Mouse (Mus musculus) T-helper 17 cell (primary cell): Measurements from ENCODE around the gene Chrd.

ENCODE experiments used
- in situ Hi-C, 2 experiments: fragments of 300-600 bp; cut with MboI, MseI; formaldehyde crosslinking; loops; 1 replicate in 1 of 2; 2 replicates in 1 of 2; pipeline ENCODE4 v1.15.1; 2025; ENCODE audit warnings: high pct_unique_total_duplicates in 2 of 2

Chrd gene

DNA sequence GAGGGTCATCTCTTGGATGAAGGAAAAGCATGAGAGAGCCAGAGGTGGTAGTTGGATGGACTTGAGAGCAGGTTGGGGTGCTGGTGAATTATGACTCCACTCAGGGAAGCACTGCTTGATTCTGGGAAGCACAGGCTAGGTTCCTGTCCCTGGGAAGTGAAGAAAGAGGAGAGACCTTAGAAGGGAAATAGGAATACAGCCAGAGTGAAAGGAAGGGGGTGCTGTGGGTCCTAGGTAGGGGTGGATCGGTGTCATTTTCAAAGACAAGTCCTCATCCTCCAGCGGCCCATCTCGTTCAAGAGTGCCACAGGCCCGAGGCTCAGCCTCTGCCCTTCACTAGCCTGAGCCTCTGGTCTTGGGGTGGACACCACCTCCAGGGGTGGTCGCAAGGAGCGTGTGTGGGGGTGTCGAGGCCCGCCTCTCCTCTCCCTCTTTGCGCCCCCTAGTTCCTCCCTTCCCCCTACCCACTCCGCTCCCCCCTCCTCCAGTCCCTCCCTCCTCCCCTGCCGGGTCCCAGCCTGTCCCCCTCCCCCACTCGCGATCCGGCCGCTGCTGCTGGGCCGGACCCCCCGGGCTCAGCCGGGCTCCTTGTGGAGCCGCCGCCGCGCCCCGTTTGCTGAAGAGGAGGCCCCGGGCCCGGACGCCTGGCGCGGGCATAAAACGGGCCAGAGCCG, 539 bp upstream of the Chrd start:
- in situ Hi-C loops = no loop called here

DNA sequence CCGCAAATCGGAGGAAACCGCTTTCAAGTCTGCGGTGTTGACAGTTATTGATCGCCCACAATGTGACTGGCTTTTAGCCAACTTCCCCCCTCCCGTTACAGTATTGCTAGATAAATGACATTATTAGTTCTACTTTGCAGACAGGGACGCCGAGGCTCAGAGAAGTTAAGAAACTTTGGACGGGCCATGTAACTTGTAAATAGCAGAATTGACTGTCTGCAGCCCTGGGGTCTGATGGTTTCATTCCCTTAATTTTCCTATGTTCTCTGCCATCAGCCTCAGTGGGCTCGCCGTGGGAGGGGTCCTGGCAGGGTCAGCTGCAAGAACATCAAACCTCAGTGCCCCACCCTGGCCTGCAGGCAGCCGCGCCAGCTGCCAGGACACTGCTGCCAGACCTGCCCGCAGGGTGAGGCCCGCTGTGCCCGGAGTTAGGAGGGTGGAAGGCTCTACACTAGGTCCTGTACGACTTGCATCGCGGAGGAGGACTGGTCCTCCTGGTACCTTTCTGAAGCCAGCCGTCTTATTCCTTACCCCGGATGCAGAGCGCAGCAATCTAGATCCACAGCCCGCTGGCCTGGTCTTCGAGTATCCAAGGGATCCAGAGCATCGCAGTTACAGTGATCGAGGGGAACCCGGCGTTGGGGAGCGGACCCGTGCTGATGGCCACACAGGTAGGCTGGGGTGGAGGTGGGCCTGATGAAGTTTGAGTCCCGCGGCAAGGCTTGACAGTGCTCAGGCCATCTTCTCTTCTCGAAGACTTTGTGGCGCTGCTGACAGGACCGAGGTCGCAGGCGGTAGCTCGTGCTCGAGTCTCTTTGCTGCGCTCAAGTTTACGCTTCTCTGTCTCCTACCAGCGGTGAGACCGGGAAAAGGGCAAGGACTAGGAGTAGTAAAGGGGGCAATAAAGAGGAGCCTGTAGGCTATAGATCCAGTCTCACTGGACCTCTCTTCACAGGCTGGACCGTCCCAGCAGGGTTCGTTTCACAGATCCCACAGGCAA, 1.1 kb downstream of the Chrd start, which contains the start of gene Thpo:
Thpo (minus strand) TSS at position 781 of the 1,000 bp plus-strand sequence.
- in situ Hi-C loops = no loop called here

DNA sequence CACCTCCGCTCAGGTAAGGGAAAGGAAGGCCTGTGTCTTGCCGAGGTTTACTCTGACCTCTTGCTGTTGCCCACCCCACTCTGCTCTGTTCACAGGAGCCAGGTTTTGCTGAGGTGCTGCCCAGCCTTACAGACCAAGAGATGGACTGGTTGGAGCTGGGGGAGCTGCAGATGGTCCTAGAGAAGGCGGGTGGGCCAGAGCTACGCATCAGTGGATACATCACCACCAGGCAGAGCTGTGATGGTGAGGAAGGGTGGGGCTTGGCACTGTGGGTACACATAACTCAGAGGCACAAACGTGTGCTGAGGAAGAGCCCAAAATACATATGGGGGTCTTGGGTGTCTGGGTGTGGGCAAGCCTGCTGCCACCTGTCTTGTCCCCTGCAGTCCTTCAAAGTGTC, 2.7 kb downstream of the Chrd start:
- in situ Hi-C loops = no loop called here

DNA sequence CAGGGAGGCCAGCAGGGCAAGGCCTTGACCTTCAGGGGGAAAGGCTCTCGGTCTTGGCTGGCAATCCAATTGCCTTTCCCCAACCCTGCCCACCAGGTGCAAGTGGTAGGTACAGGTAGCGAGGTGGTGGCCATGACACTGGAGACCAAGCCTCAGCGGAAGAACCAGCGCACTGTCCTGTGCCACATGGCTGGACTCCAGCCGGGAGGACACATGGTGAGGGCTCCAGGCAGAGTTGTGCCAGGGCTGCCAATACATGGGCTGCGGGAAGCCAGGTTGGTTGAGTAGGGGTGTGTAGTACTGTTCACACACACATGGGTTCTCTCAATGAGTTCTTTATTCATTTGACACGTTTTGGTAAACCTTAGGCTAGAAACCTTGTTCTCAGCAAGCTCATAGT, 3.2 kb downstream of the Chrd start:
- in situ Hi-C loops = no loop called here

DNA sequence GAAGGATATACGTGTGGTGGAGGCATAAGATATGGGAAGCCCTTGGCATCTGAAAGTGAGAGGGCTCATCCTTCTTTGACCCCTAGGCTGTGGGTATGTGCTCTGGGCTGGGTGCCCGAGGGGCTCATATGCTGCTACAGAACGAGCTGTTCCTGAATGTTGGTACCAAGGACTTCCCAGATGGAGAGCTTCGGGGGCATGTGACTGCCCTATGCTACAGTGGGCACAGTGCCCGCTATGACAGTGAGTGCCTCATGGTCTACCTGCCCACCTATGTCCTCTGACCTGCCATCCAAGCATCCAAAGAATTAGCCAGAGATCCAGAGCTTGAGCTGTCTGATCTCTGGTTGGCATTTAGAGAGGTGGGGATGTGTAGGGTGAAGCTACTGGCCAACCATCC, 3.9 kb downstream of the Chrd start:
- in situ Hi-C loops = no loop called here

DNA sequence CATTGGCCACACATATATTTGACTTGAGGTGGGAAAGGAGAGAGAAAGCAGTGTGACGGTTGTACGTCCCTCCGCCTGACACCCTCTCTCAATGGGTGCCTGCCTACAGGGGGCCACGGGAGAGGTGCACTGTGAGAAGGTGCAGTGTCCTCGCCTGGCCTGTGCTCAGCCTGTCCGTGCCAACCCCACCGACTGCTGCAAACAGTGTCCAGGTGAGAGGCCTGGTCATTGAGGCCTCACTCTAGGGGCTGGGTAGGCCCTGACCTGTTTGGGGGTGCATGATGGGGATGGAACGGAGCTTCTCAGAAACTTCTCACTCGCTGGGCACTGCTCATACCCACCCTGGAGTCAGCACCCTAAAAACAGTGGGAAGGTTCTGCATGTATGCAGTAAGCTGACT, 6.9 kb downstream of the Chrd start:
- in situ Hi-C loops = no loop called here

DNA sequence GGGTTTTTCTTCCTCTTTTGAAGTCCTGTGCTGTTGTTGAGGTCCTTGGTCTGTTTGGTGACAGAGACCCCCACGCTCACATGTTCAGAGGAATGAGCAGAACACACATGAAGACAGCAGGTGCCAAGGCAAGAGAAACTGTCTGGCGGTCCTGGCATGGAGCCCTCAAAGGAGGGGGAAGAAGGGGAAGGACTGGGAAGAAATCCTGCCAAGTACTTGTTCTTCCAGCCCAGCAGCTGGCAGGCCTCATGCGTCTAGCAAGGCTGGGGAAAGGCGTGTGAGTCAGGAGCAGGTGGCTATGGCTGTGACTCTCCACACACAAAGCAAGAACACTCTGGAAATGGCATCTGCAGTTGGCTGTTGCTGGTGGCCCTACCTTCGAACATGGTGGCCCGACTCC, 13.7 kb downstream of the Chrd start:
- in situ Hi-C loops = no loop called here

DNA sequence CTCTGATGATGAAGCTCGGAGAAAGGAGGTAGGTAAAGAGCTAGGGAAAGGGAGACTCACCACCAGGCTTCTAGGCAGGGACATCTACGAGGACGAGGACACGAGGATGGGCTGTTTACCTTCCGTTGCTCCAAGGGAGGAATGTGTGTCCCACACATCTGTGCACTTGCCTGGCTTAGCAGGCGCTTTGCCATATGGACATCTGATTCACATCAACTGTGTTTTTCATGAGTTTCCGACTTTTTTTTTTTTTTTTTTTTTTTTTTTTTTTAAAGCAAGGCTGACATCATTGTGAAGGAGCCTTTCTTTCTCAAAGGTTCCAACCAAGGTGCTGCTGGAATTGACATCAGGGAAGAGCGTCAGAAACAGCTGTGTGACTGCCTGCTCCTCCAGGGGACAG, 17.6 kb downstream of the Chrd start:
- in situ Hi-C loops = no loop called here

DNA sequence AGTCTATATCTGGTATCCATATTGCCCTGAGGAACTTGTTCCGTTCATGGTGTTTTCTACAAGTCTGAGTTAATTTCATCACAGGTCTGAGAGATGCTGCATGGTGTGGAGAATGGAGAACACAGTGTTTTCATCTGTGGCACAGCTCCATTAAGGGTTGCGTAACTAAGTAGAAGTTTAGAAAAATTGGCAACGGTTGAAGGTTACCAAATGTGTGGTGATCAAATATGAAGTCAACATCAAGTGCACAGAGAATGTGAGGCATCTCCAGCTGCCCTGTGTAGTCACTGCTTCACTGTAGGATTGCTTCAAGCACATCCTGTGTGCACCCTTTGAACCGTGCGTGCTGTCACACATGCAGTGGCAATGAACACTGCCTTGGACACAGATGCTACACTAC, 23.1 kb downstream of the Chrd start:
- in situ Hi-C loops = no loop called here

DNA sequence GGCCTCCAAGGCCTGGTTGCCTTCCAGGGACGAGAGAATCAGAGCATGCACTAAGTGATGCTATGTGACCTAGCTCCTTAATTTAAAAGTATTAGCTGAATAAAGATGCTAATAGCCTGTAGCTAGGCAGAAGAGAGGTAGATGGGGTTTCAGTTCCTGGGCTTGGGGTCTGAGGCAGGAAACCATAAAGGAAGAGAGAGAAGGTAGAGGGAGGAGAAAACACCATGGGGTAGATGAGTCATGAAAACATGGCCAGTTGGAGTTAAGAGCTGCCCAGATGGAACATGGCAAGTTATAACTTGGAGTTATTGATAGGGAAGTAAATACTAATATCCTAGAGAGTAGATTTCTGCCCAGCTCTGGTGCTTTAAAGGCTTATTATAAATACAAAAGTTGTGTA, 24.5 kb downstream of the Chrd start:
- in situ Hi-C loops = no loop called here

DNA sequence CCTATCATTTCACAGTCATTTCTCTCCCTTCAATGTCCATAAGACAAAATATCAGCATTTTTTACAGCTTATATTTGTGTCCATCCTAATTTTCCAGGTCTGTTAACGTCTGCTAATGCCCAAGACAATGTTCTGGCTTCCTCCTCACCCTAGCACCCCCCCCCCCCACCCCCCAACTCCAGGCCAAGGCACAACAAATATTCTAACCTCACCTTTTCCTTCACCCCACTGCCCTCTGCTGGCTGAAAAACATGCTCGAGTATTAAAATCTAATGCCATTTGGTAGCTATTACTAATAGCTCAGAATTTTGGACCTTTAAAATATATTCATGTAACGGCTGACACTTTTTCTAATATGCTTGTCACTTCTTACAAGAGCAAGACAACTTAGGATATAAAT, 28.8 kb downstream of the Chrd start:
- in situ Hi-C loops = no loop called here

DNA sequence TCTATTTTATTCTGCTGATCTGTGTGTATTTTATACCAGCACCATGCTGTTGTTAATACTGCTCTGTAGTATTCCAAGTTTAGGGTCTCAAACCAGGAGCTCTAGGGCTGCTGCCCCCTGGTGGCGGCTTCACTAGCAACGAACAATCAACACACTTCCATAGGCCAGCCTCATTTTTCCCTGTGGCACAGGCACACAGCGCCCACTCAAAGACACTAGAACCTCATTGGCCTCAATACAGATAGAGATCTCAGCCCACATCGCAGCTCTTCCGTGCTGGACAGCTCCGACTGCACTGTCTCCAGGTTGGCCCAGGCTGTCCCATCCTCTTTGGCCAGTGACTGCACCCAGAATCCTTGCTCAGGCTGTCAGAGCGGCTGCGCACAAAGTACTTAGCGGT, 32.3 kb downstream of the Chrd start:
- in situ Hi-C loops = no loop called here

DNA sequence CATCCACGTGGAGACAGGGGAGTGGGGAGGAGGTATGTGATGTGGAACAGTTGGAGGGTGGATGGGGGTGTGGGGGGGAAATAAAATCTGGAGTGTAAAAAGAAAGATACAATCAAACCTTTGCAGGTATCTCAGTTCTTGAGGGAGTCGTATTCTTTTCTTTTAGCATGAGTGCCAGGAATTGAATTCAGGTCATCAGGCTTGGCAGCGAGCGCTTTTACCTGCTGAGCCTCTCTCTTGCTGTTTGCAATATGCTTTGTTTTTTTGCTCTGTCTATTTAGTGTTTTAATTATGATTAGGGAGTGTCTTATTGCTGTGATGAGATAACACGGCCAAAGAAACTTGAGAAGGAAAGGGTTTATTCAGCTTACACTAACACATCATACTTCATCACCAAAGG, 42.1 kb downstream of the Chrd start:
- in situ Hi-C loops = no loop called here

DNA sequence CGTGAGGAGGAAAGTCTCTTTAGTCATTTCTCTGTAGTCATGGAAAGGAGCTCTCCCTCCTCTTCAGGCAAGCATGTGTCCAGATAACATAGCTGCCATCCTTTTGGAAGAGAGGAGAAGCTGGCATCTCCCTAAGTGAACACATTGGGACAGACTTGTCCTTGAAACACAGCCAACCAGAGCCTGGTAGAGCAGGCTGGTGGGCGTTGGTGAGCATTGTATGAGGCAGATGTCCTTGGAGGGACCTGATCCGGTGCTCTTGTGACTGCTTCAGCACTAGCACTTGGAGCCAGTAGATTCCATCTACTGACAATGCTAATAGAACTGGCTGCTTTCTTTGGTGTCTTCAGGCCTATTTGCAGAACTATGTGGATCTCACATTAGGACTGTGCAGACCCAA, 46.9 kb downstream of the Chrd start:
- in situ Hi-C loops = no loop called here

DNA sequence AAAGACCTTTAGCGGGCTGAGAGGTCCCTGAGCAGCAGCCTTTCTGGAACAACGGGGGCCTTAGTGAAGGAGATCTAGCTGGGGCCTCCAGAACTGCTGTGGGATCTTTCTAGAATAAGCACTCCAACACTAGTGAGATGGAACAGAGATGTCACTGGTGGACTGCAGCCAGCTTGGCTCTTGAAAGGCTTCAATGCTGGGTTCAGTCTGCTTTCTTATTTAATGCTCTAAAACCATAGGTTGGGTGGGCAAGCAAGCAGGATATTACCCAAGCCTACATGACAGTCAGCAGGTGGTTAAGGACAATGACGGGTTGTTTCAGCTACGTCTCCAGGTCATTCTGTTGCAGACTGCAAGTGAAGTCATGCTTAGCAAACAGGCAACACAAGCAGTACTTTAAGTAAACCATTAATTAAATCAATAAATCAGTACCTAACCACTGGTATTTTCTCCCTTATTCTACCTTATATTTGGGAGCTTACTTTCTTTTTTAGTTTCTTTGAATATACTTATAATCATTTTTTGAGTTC, 48.2 kb downstream of the Chrd start:
- in situ Hi-C loops = no loop called here

DNA sequence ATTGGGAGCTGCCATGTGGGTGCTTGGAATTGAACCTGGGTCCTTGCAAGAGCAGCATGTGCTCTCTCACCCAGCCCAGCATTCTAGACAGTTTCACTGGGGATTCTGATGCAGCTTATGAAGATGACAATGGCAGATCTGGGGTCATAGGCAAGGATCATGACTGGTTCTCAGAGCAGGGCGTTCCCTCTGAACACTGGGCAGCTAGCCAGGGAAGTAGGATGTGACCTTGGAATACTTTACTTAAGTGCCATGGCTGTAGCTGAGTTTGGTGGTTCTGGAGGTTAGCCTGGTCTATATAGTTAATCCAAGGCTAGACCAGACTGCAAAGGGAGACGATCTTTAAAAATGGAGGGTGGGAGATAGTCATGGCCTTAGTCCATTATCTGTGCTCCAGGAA, 51.0 kb downstream of the Chrd start:
- in situ Hi-C loops = no loop called here

DNA sequence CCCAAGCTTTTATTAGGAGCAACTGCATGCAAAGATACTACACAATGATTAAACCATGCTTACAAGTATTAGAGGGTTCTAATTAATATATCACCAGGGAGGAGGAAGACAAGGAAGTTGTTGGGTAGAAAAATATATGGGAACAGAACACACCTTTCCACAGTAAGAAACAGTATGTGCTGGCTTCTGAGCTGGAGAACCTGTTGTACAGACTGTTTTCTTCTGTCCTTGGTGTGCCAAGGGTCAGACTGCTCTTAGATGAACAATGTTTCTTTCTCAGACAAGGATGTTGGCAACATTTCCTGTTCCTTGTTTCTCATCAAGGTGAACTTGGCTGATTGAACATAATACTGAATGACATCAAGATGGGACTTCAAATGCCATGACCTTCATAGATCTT, 51.8 kb downstream of the Chrd start:
- in situ Hi-C loops = no loop called here

DNA sequence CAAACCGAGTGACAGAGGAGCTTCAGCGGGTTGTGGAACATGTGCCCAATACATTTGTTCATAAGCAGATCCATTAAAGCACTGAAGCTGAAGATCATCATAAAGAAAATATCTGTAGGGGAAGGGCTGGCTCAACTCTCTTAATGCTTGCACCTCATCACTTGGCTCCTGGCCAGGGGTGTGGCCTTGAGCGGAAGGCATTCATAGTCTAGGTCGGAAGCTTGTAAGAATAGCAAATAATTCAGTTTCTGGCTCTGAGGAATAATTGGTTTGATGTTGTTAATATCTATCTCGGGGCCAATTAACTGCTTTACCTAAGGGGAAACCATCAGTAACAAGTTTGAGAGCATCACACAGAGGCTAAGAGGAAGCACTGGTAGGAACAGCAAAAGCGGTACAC, 53.6 kb downstream of the Chrd start:
- in situ Hi-C loops = no loop called here

DNA sequence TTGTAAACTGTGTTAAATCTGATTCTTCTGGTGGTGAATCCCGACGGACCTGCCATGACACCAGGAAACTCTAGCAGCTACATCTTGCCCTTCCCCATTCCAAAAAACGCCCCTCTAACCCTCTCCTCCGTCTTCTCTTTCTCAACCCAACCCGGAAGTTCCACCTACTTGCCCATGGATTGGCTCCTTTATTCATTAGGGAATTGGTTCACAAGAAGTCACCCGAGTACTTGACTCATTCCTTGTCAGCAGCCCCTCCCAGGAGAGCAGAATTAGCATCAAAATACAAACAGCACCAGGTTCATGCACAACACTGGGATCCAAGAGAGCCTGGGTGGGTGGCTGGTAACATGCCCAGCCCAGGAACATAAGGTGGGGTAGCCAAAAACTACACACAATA, 58.9 kb downstream of the Chrd start:
- in situ Hi-C loops = no loop called here
